Mouse (Mus musculus) embryonic fibroblast, embryonic 13.5 days (primary cell): ENCODE measurements around the gene Rabif.

Experiments
- CTCF ChIP-seq: IDR thresholded peaks from 2 replicates; pipeline ENCODE4 v1.5.1; 2011; ENCODE audit warnings: mild to moderate bottlenecking, control low read depth, low read length, moderate library complexity, borderline replicate concordance; ENCODE audit not compliant: insufficient read depth
- POLR2A ChIP-seq: IDR thresholded peaks from 2 replicates; pipeline ENCODE4 v1.6.1; 2011; ENCODE audit warnings: low read depth, mild to moderate bottlenecking, control low read depth, low read length, moderate library complexity

- TF ChIP-seq CTCF (peak; percentile 73; the same call in 1 of the 2 replicates), POLR2A (no peak)
Observed at GRCm38 (mm10) chr1:134518677-134519076, 24.2 kb downstream of the Rabif start.
